Mouse (Mus musculus) T-helper 1 cell (primary cell): ENCODE results near the gene Keap1.
"Not testable (repeated sequence)": the region's sequence is repeated elsewhere in the genome, so short reads cannot be mapped to it uniquely, and the experiment has no call there.

Experiments used
- in situ Hi-C: fragments of 300-600 bp; cut with MboI, MseI; formaldehyde crosslinking; loops from one replicate; pipeline ENCODE4 v1.15.1; 2025; ENCODE audit warnings: high pct_unique_total_duplicates

The Keap1 gene

GRCm38 (mm10) chr9:21261831-21262230, 22.7 kb upstream of the Keap1 start:
- in situ Hi-C loops, result no loop called here

- in situ Hi-C loops, result no loop called here
Measured at GRCm38 (mm10) chr9:21260491-21261040, 21.4 kb upstream of the Keap1 start.

- in situ Hi-C loops, result not testable (repeated sequence)
Measured at GRCm38 (mm10) chr9:21256349-21256748, 17.2 kb upstream of the Keap1 start.

- in situ Hi-C loops, result no loop called here
Measured at GRCm38 (mm10) chr9:21254690-21255089, 15.5 kb upstream of the Keap1 start.

- in situ Hi-C loops, result no loop called here
Measured at GRCm38 (mm10) chr9:21251116-21251735, 12.1 kb upstream of the Keap1 start.

- in situ Hi-C loops, result no loop called here
Measured at GRCm38 (mm10) chr9:21250509-21250908, 11.3 kb upstream of the Keap1 start.

- in situ Hi-C loops, result no loop called here
Measured at GRCm38 (mm10) chr9:21249629-21250508, 10.7 kb upstream of the Keap1 start.

- in situ Hi-C loops, result no loop called here
Measured at GRCm38 (mm10) chr9:21248326-21248725, 9.2 kb upstream of the Keap1 start, which contains the start of gene S1pr5. Gene S1pr5, minus strand, starts transcription at chr9:21248443.

- in situ Hi-C loops, result no loop called here
Measured at GRCm38 (mm10) chr9:21246342-21246741, 7.2 kb upstream of the Keap1 start.

GRCm38 (mm10) chr9:21245113-21245487, 5.9 kb upstream of the Keap1 start:
- in situ Hi-C loops, result no loop called here

GRCm38 (mm10) chr9:21244428-21245112, 5.4 kb upstream of the Keap1 start:
- in situ Hi-C loops, result no loop called here

GRCm38 (mm10) chr9:21243826-21244427, 4.8 kb upstream of the Keap1 start:
- in situ Hi-C loops, result no loop called here

- in situ Hi-C loops, result no loop called here
Measured at GRCm38 (mm10) chr9:21241343-21241742, 2.2 kb upstream of the Keap1 start.

- in situ Hi-C loops, result no loop called here
Measured at GRCm38 (mm10) chr9:21239465-21239848, 296 bp upstream of the Keap1 start.

GRCm38 (mm10) chr9:21238004-21238732, 993 bp downstream of the Keap1 start:
- in situ Hi-C loops, result no loop called here

- in situ Hi-C loops, result no loop called here
Measured at GRCm38 (mm10) chr9:21237368-21238003, 1.7 kb downstream of the Keap1 start.

- in situ Hi-C loops, result no loop called here
Measured at GRCm38 (mm10) chr9:21236991-21237367, 2.2 kb downstream of the Keap1 start.

- in situ Hi-C loops, result no loop called here
Measured at GRCm38 (mm10) chr9:21235341-21235740, 3.8 kb downstream of the Keap1 start.

GRCm38 (mm10) chr9:21233805-21234204, 5.4 kb downstream of the Keap1 start:
- in situ Hi-C loops, result no loop called here

- in situ Hi-C loops, result no loop called here
Measured at GRCm38 (mm10) chr9:21233366-21233765, 5.8 kb downstream of the Keap1 start.

- in situ Hi-C loops, result no loop called here
Measured at GRCm38 (mm10) chr9:21232867-21233266, 6.3 kb downstream of the Keap1 start.
